Mouse (Mus musculus) C2C12 (cell line): ENCODE data around the gene Dhcr24. TPM values are rescaled to one million over a fixed set of nuclear protein-coding genes. Genes with fewer than 3 reads are reported as not detected.

Source experiments
- H3K27me3 ChIP-seq: one replicate; pipeline ENCODE4 v1.6.1; 2011; ENCODE audit not compliant: control insufficient read depth, insufficient read depth, insufficient read length
- H3K36me3 ChIP-seq: one replicate; pipeline ENCODE4 v1.6.1; 2011; ENCODE audit not compliant: control insufficient read depth, insufficient read depth
- H3K4me3 ChIP-seq: one replicate; pipeline ENCODE4 v1.5.1; 2011; ENCODE audit warnings: mild to moderate bottlenecking, control low read depth; ENCODE audit not compliant: poor library complexity, insufficient read depth, severe bottlenecking
- H3K79me2 ChIP-seq: one replicate; pipeline ENCODE4 v1.6.1; 2011; ENCODE audit not compliant: control insufficient read depth, insufficient read depth
- H3K79me3 ChIP-seq: one replicate; pipeline ENCODE4 v1.6.1; 2011; ENCODE audit warnings: low read depth, control low read depth
- H3ac ChIP-seq: one replicate; pipeline ENCODE3; 2011; ENCODE audit warnings: low read depth; ENCODE audit not compliant: control insufficient read depth, insufficient read length
- CEBPB ChIP-seq: IDR thresholded peaks from one replicate; pipeline ENCODE4 v1.6.1; 2011; ENCODE audit warnings: low read depth, mild to moderate bottlenecking, control low read depth, moderate library complexity
- CTCF ChIP-seq: IDR thresholded peaks from one replicate; pipeline ENCODE4 v1.5.1; 2011; ENCODE audit not compliant: control insufficient read depth, insufficient read depth, insufficient read length
- FOSL1 ChIP-seq: IDR thresholded peaks from one replicate; pipeline ENCODE4 v1.8.0; 2011; ENCODE audit warnings: mild to moderate bottlenecking, low read length; ENCODE audit not compliant: poor library complexity, insufficient read depth, severe bottlenecking
- MAX ChIP-seq: IDR thresholded peaks from one replicate; pipeline ENCODE4 v1.6.1; 2011; ENCODE audit warnings: mild to moderate bottlenecking, control low read depth
- MYOD1 ChIP-seq: IDR thresholded peaks from one replicate; pipeline ENCODE4 v1.6.1; 2011; ENCODE audit warnings: low read depth; ENCODE audit not compliant: control insufficient read depth, insufficient read length
- MYOG ChIP-seq: IDR thresholded peaks from one replicate; pipeline ENCODE4 v1.6.1; 2011; ENCODE audit not compliant: control insufficient read depth, insufficient read length; ENCODE audit errors: extremely low read depth
- USF1 ChIP-seq: IDR thresholded peaks from one replicate; pipeline ENCODE4 v1.6.1; 2011; ENCODE audit warnings: low read depth, mild to moderate bottlenecking, control low read depth, moderate library complexity
- polyA plus RNA-seq: library from polyadenylated mRNA; unstranded; fragments of >200 nt; fragmentation: generic; extraction: Trizol; gene quantifications from one replicate; pipeline ENCODE4 v1.2.1, GENCODE M21; 2012; ENCODE audit warnings: missing spikeins

Dhcr24 gene
- polyA plus RNA-seq, 1 experiment: 113 TPM

GRCm38 (mm10) chr4:106550516-106551166, 10.2 kb upstream of the Dhcr24 start:
- no peak overlapping the region for H3K4me3 ChIP-seq
- no peaks in the 10 kb centered on the region for H3K79me3 ChIP-seq
- H3ac ChIP-seq: no peak overlapping the region

GRCm38 (mm10) chr4:106557262-106557661, 3.6 kb upstream of the Dhcr24 start:
- Histone ChIP-seq H3K79me3 (peaks cover 4% of the 10 kb centered on the region), H3K4me3 (no peak overlapping the region), H3K36me3 (no peaks in the 10 kb centered on the region), H3ac (no peak overlapping the region), H3K79me2 (peaks cover 12% of the 10 kb centered on the region), H3K27me3 (peaks cover 3% of the 10 kb centered on the region)
- TF ChIP-seq USF1: no peak
- no peak for TF ChIP-seq MYOD1
- TF ChIP-seq FOSL1: no peak
- TF ChIP-seq MYOG: no peak
- TF ChIP-seq CTCF: no peak
- no peak for TF ChIP-seq MAX
- TF ChIP-seq CEBPB: no peak

More at GRCm38 (mm10) chr4:106550516-106551166, 10.2 kb upstream of the Dhcr24 start:
- TF ChIP-seq MYOD1 (no peak), USF1 (no peak), MYOG (no peak), FOSL1 (no peak), MAX (no peak), CTCF (no peak), CEBPB (no peak)
- Histone ChIP-seq H3K79me2 (no peaks in the 10 kb centered on the region), H3K36me3 (no peaks in the 10 kb centered on the region), H3K27me3 (no peaks in the 10 kb centered on the region)

GRCm38 (mm10) chr4:106557978-106558377, 2.9 kb upstream of the Dhcr24 start:
- no peak overlapping the region for H3K4me3 ChIP-seq
- peaks cover 20% of the 10 kb centered on the region for H3K79me2 ChIP-seq
- H3ac ChIP-seq: no peak overlapping the region
- no peak for TF ChIP-seq MAX
- TF ChIP-seq MYOD1: no peak
- no peak for TF ChIP-seq FOSL1
- no peak for TF ChIP-seq CEBPB
- TF ChIP-seq CTCF: no peak
- no peak for TF ChIP-seq MYOG
- TF ChIP-seq USF1: no peak
- no peaks in the 10 kb centered on the region for H3K36me3 ChIP-seq
- H3K79me3 ChIP-seq: peaks cover 8% of the 10 kb centered on the region
- H3K27me3 ChIP-seq: peaks cover 3% of the 10 kb centered on the region

- Histone ChIP-seq H3K79me2 (peaks cover 34% of the 10 kb centered on the region), H3K4me3 (no peak overlapping the region), H3K79me3 (peaks cover 14% of the 10 kb centered on the region), H3K27me3 (peaks cover 3% of the 10 kb centered on the region), H3K36me3 (no peaks in the 10 kb centered on the region), H3ac (no peak overlapping the region)
- TF ChIP-seq CEBPB (no peak), MYOD1 (no peak), MAX (no peak), MYOG (no peak), CTCF (no peak), FOSL1 (no peak), USF1 (no peak)
Measured at GRCm38 (mm10) chr4:106559343-106560212, 1.3 kb upstream of the Dhcr24 start.

GRCm38 (mm10) chr4:106560213-106560845, 509 bp upstream of the Dhcr24 start:
- peaks cover 3% of the 10 kb centered on the region for H3K36me3 ChIP-seq
- TF ChIP-seq MYOD1: no peak
- peak; percentile 1 for TF ChIP-seq CTCF
- H3K79me2 ChIP-seq: peaks cover 40% of the 10 kb centered on the region
- peaks cover 14% of the 10 kb centered on the region for H3K79me3 ChIP-seq
- H3K4me3 ChIP-seq: peak overlapping the region; percentile 23
- peaks cover 3% of the 10 kb centered on the region for H3K27me3 ChIP-seq
- H3ac ChIP-seq: peak overlapping the region; percentile 70
